Mouse (Mus musculus): ENCODE measurements at regions not wholly inside any gene's neighbourhood (a gene's known extent, or its start where the extent isn't known, plus 50 kb on each side); places are given as distances from the start of the nearest gene placed in this dataset.

GRCm38 (mm10) chr8:33981629-33982028 is 129.9 kb downstream of the Gm10131 start:
- Histone ChIP-seq H3K9ac (replicated peaks; ENCODE audit: low read depth, low read length) (no peak overlapping the region), H3K9me3 (ENCODE audit: control insufficient read depth, low read length) (no peaks in the 10 kb centered on the region), H3K27ac (ENCODE audit: low read length) (no peak overlapping the region), H3K27me3 (replicated peaks; ENCODE audit: control insufficient read depth, insufficient read depth, low read length) (no peaks in the 10 kb centered on the region), H3K4me3 (replicated peaks; ENCODE audit: low read length) (no peak overlapping the region), H3K36me3 (ENCODE audit: control insufficient read depth, insufficient read depth) (no peaks in the 10 kb centered on the region), H3K4me1 (replicated peaks; ENCODE audit: control insufficient read depth, insufficient read depth, low read length) (no peaks in the 10 kb centered on the region; the same call in 1 of the 2 replicates), H3K4me2 (ENCODE audit: low read length) (no peak overlapping the region)
- WGBS, result 73% methylated on average over 4 of the region's 4 CpGs
- ATAC-seq, result no peak

- Histone ChIP-seq H3K4me2 (ENCODE audit: low read length) (no peak overlapping the region), H3K4me1 (replicated peaks; ENCODE audit: control insufficient read depth, insufficient read depth, low read length) (no peaks in the 10 kb centered on the region; the same call in 1 of the 2 replicates), H3K4me3 (replicated peaks; ENCODE audit: low read length) (no peak overlapping the region), H3K27ac (ENCODE audit: low read length) (no peak overlapping the region), H3K36me3 (ENCODE audit: control insufficient read depth, insufficient read depth) (no peaks in the 10 kb centered on the region), H3K9ac (replicated peaks; ENCODE audit: low read depth, low read length) (no peak overlapping the region), H3K27me3 (replicated peaks; ENCODE audit: control insufficient read depth, insufficient read depth, low read length) (no peaks in the 10 kb centered on the region), H3K9me3 (ENCODE audit: control insufficient read depth, low read length) (no peaks in the 10 kb centered on the region)
- 80% methylated on average over 7 of the region's 7 CpGs for WGBS
- no peak for ATAC-seq
Observed at GRCm38 (mm10) chr8:33980999-33981398, 130.5 kb downstream of the Gm10131 start.
